Mouse (Mus musculus) liver, postnatal 0 days (tissue): ENCODE data around the gene Rab12. TPM values are rescaled to one million over a fixed set of nuclear protein-coding genes. Genes with fewer than 3 reads are reported as not detected.
A peak's percentile ranks its signal among the peaks of the same experiment; 100 is the strongest.

ENCODE experiments used
- ATAC-seq: fragments of 200-750 bp; cut with Nextera tagmentation; 2 replicates; pipeline ENCODE4 v1.8.0; 2017; ENCODE audit warnings: mild to moderate bottlenecking, moderate library complexity
- DNase-seq: peaks from one replicate; pipeline ENCODE4 v3.0.0-alpha.2; 2016
- H3K27ac ChIP-seq: fragments of 300-500 bp; sonication (generic); 2 replicates; pipeline ENCODE4 v1.5.1; 2014; ENCODE audit warnings: antibody characterized with exemption, moderate library complexity, mild to moderate bottlenecking, low read depth
- H3K27me3 ChIP-seq: fragments of 300-500 bp; sonication (generic); 2 replicates; pipeline ENCODE4 v1.6.1; 2014; ENCODE audit warnings: low read length, control low read depth, mixed read lengths; ENCODE audit not compliant: insufficient read depth
- H3K36me3 ChIP-seq: fragments of 300-500 bp; sonication (generic); replicated peaks from 2 replicates; pipeline ENCODE4 v1.6.1; 2014; ENCODE audit warnings: mild to moderate bottlenecking, control low read depth, low read length, moderate library complexity, mixed read lengths; ENCODE audit not compliant: insufficient read depth
- H3K4me1 ChIP-seq: fragments of 300-500 bp; sonication (generic); 2 replicates; pipeline ENCODE4 v1.6.1; 2014; ENCODE audit warnings: antibody characterized with exemption, mild to moderate bottlenecking, control low read depth; ENCODE audit not compliant: insufficient read depth
- H3K4me2 ChIP-seq: fragments of 300-500 bp; sonication (generic); 2 replicates; pipeline ENCODE4 v1.6.1; 2014; ENCODE audit warnings: low read depth, mild to moderate bottlenecking, low read length, moderate library complexity, mixed read lengths
- H3K4me3 ChIP-seq: fragments of 300-500 bp; sonication (generic); 2 replicates; pipeline ENCODE4 v1.5.1; 2014; ENCODE audit warnings: low read depth, low read length
- H3K9ac ChIP-seq: fragments of 300-500 bp; sonication (generic); replicated peaks from 2 replicates; pipeline ENCODE4 v1.6.1; 2014; ENCODE audit warnings: mild to moderate bottlenecking, moderate library complexity
- H3K9me3 ChIP-seq: fragments of 300-500 bp; sonication (generic); 2 replicates; pipeline ENCODE4 v1.6.1; 2016; ENCODE audit warnings: mild to moderate bottlenecking, control low read depth, low read length, mixed read lengths
- CTCF ChIP-seq: sonication (generic); IDR thresholded peaks from 2 replicates; pipeline ENCODE4 v1.5.1; 2016; ENCODE audit warnings: antibody characterized with exemption, low read depth
- EP300 ChIP-seq: IDR thresholded peaks from 2 replicates; pipeline ENCODE4 v1.6.1; 2016; ENCODE audit warnings: antibody characterized with exemption, low read depth, mild to moderate bottlenecking
- WGBS: fragments of 180-500 bp; shearing (Covaris S2); extraction: QIAGEN DNeasy Blood & Tissue Kit; methylation state at CpG from one replicate; pipeline ENCODE4 v1.1.7; 2014; ENCODE audit not compliant: insufficient replicate concordance; 5-methylcytosine and 5-hydroxymethylcytosine counted together
- polyA plus RNA-seq: library from polyadenylated mRNA; unstranded; fragments of >200 nt; fragmentation: Nextera tagmentation; extraction: Ambion mirVana; gene quantifications from 2 replicates; pipeline ENCODE4 v1.2.1, GENCODE M21; 2015

Rab12 gene
- polyA plus RNA-seq, 1 experiment from 2014 or later, result 8.2 TPM

GRCm38 (mm10) chr17:66514288-66514995 lies 5.1 kb downstream of the Rab12 start:
- H3K4me1 ChIP-seq, result peaks cover 7% of the 10 kb centered on the region
- H3K27me3 ChIP-seq, result no peaks in the 10 kb centered on the region
- 0 out of 2 replicates have a peak, but pooled peaks cover 2% of the 10 kb centered on the region for H3K36me3 ChIP-seq
- 60% methylated on average over 10 of the region's 10 CpGs for WGBS
- ATAC-seq (no peak), DNase-seq (no peak)
- no peaks in the 10 kb centered on the region for H3K9me3 ChIP-seq
- no peak overlapping the region for H3K4me2 ChIP-seq
- no peak overlapping the region for H3K4me3 ChIP-seq
- H3K27ac ChIP-seq, result no peak overlapping the region
- TF ChIP-seq CTCF (no peak), EP300 (no peak)
- no peak overlapping the region for H3K9ac ChIP-seq

DNA sequence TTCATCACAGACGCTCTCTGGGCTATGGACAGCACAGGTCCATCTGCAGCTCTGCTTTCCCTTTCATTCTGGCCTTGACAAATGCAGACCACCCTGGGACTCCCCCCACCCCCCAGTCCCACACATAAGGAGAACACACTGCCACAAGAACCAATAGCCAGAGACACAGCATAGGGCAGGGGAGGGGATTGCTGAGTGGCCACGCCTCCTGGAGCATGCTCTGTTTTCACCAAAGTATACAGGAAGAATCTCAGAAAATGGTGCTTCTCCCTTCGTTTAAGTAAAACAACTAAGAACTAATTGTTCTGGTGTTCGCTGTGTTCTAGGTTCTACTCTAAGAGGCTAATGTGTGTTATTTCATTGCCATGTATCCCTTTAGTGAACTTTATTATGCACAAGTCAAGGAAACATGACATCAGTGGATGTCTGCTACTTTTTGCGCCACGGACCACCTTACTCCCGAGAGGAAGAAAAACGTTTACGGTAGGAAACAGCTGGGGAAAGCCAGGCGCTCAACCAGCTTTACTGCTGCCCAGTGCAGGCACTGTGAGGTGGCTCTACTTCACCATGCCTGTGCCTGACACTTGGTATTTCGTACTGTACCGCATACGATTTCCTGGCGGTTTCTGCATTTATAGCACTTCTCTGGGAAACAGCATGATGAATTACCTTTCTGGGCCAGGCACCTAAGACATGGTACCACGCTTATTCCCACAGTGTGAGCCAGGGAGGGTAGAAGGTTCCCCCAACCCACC lies 7.2 kb downstream of the Rab12 start:
- no peak overlapping the region for H3K9ac ChIP-seq
- no peaks in the 10 kb centered on the region for H3K27me3 ChIP-seq
- WGBS, result 61% methylated on average over 15 of the region's 15 CpGs
- ATAC-seq (no peak), DNase-seq (no peak)
- H3K9me3 ChIP-seq, result no peaks in the 10 kb centered on the region
- no peak for TF ChIP-seq CTCF
- TF ChIP-seq EP300, result no peak
- 0 out of 2 replicates have a peak, but pooled peaks cover 2% of the 10 kb centered on the region for H3K36me3 ChIP-seq
- H3K27ac ChIP-seq, result no peak overlapping the region
- no peak overlapping the region for H3K4me3 ChIP-seq
- H3K4me2 ChIP-seq, result peak overlapping the region; percentile 34; the same call in 1 of the 2 replicates
- H3K4me1 ChIP-seq, result no peaks in the 10 kb centered on the region; the same call in 1 of the 2 replicates

- Histone ChIP-seq H3K27ac (no peak overlapping the region), H3K4me2 (no peak overlapping the region), H3K9me3 (no peaks in the 10 kb centered on the region), H3K4me3 (no peak overlapping the region), H3K27me3 (no peaks in the 10 kb centered on the region), H3K9ac (no peak overlapping the region), H3K36me3 (peaks cover 9% of the 10 kb centered on the region; the same call in 1 of the 2 replicates), H3K4me1 (no peaks in the 10 kb centered on the region; the same call in 1 of the 2 replicates)
- ATAC-seq, result peak; percentile 48
- TF ChIP-seq EP300 (no peak), CTCF (no peak)
- WGBS, result 45% methylated on average over 10 of the region's 10 CpGs
- peak; percentile 31 for DNase-seq
These were observed 9.3 kb downstream of the Rab12 start for GRCm38 (mm10) chr17:66510221-66510683.

DNA sequence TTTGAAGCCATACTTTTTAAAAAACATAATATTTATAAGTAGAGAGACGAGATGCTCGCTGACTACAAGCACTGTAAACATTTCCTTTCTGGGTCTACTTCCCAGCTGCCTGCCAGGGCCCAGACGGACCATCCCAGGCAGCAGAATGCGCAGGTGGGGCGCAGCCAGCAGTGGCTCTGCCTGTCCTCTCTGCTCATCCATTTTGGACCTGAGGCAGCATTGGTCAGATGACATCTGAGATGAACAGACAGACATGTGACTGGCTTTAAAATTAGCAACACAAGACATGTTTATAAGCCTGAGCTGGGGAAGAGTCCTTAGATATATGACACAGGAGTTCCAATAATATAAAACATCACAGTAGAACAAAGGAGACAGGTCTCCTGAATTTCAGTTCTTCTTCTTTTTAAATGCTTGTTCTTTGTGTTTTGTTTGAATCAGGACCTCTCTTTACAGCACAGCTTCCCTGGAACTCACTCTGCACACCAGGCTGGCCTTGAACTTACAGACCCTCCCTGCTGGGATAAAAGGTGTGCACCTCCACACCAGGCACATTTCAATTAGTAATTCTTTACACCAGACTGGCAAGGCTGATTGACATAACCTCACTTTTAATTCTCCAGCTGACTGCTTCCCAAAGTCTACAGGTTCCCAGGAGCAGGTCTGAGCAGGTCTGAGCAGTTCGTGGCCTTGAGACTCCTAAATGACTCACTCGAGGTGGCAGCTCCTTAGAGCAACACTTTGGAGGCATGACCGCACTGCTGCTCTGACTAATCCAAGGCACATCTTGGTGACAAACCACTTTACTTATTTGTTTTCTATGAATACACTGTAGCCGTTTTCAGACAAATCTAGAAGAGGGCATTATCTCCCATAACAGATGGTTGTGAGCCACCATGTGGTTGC lies 12.2 kb downstream of the Rab12 start:
- no peak overlapping the region for H3K4me2 ChIP-seq
- H3K27ac ChIP-seq, result no peak overlapping the region
- H3K36me3 ChIP-seq, result peaks cover 16% of the 10 kb centered on the region; the same call in 1 of the 2 replicates
- H3K4me1 ChIP-seq, result no peaks in the 10 kb centered on the region; the same call in 1 of the 2 replicates
- H3K9ac ChIP-seq, result no peak overlapping the region
- 81% methylated on average over 9 of the region's 9 CpGs for WGBS
- H3K27me3 ChIP-seq, result no peaks in the 10 kb centered on the region
- no peak overlapping the region for H3K4me3 ChIP-seq
- ATAC-seq, result no peak
- DNase-seq, result no peak
- no peak for TF ChIP-seq EP300
- H3K9me3 ChIP-seq, result no peaks in the 10 kb centered on the region

GRCm38 (mm10) chr17:66504964-66505363 lies 14.6 kb downstream of the Rab12 start:
- ATAC-seq (no peak), DNase-seq (no peak)
- H3K9me3 ChIP-seq, result no peaks in the 10 kb centered on the region
- H3K4me1 ChIP-seq, result no peaks in the 10 kb centered on the region; the same call in 1 of the 2 replicates
- H3K27me3 ChIP-seq, result no peaks in the 10 kb centered on the region
- H3K4me3 ChIP-seq, result no peak overlapping the region
- no peak overlapping the region for H3K4me2 ChIP-seq
- TF ChIP-seq EP300 (no peak), CTCF (no peak)
- H3K27ac ChIP-seq, result no peak overlapping the region
- peaks cover 18% of the 10 kb centered on the region; the same call in 1 of the 2 replicates for H3K36me3 ChIP-seq
- WGBS, result 87% methylated on average over 8 of the region's 8 CpGs
- H3K9ac ChIP-seq, result no peak overlapping the region
